Mouse (Mus musculus): ENCODE results near the gene Sost. TPM values are rescaled to one million over a fixed set of nuclear protein-coding genes. Genes with fewer than 3 reads are reported as not detected.

Sost gene
- polyA plus RNA-seq (2014; fragmentation: Illumina TruSeq; extraction: RNeasy Lipid Tissue Mini Kit (QIAGEN cat#74804)), result not detected

GRCm38 (mm10) chr11:101966965-101967614, at the start of gene Sost:
Gene Sost, minus strand, starts transcription at chr11:101967015.

DNA sequence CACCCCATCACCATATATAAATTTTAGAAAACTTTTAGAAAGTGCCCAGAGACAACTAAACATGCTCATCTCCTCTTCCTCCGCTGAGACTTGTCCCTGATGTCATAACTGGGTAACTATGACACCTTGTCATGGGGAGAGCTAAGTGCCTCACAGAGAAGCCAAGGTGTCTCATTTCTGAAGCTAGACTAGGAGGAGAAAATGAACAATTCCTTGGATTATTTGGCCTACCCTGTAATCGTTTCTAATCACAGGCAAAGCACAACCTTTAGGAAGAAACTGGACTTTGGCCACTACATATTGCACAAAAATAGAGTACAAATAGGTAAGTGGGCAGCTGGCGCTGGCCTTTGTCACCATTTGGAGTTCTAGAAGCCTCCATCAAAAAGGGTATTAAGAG, 20.1 kb upstream of the Sost start, which contains the start of gene Dusp3:
Gene Dusp3 (minus strand): TSS at position 101 of the 400 bp plus-strand sequence.

GRCm38 (mm10) chr11:101984054-101985025, 17.5 kb upstream of the Sost start, which contains the start of gene Cfap97d1:
Gene Cfap97d1, plus strand, starts transcription at chr11:101984279.

Other genes starting within 250 kb of the Sost start
- gene Dhx8, start 234.1 kb downstream of the Sost start, polyA plus RNA-seq (2014; fragmentation: Illumina TruSeq; extraction: RNeasy Lipid Tissue Mini Kit (QIAGEN cat#74804)), result 31.7 TPM
- gene Etv4, start 181.6 kb downstream of the Sost start, polyA plus RNA-seq (2014; fragmentation: Illumina TruSeq; extraction: RNeasy Lipid Tissue Mini Kit (QIAGEN cat#74804)), result not detected
- gene Meox1, start 72.6 kb downstream of the Sost start, polyA plus RNA-seq (2014; fragmentation: Illumina TruSeq; extraction: RNeasy Lipid Tissue Mini Kit (QIAGEN cat#74804)), result 2.3 TPM
- gene Cfap97d1, start 17.3 kb upstream of the Sost start, polyA plus RNA-seq (2014; fragmentation: Illumina TruSeq; extraction: RNeasy Lipid Tissue Mini Kit (QIAGEN cat#74804)), result not detected
- 22.0 TPM for gene Dusp3, start 20.0 kb upstream of the Sost start, polyA plus RNA-seq (2014; fragmentation: Illumina TruSeq; extraction: RNeasy Lipid Tissue Mini Kit (QIAGEN cat#74804))
- 1.6 TPM for gene Mpp3, start 61.4 kb upstream of the Sost start, polyA plus RNA-seq (2014; fragmentation: Illumina TruSeq; extraction: RNeasy Lipid Tissue Mini Kit (QIAGEN cat#74804))
- gene Cd300lg, start 74.5 kb upstream of the Sost start, polyA plus RNA-seq (2014; fragmentation: Illumina TruSeq; extraction: RNeasy Lipid Tissue Mini Kit (QIAGEN cat#74804)), result 5.4 TPM
- gene Mpp2, start 121.5 kb upstream of the Sost start, polyA plus RNA-seq (2014; fragmentation: Illumina TruSeq; extraction: RNeasy Lipid Tissue Mini Kit (QIAGEN cat#74804)), result 0.63 TPM
- gene Ppy, start 134.3 kb upstream of the Sost start, polyA plus RNA-seq (2014; fragmentation: Illumina TruSeq; extraction: RNeasy Lipid Tissue Mini Kit (QIAGEN cat#74804)), result not detected
- not detected for gene Pyy, start 140.8 kb upstream of the Sost start, polyA plus RNA-seq (2014; fragmentation: Illumina TruSeq; extraction: RNeasy Lipid Tissue Mini Kit (QIAGEN cat#74804))
- not detected for gene Nags, start 178.5 kb upstream of the Sost start, polyA plus RNA-seq (2014; fragmentation: Illumina TruSeq; extraction: RNeasy Lipid Tissue Mini Kit (QIAGEN cat#74804))
- gene Tmem101, start 189.4 kb upstream of the Sost start, polyA plus RNA-seq (2014; fragmentation: Illumina TruSeq; extraction: RNeasy Lipid Tissue Mini Kit (QIAGEN cat#74804)), result 6.0 TPM
- 73.6 TPM for gene Lsm12, start 218.3 kb upstream of the Sost start, polyA plus RNA-seq (2014; fragmentation: Illumina TruSeq; extraction: RNeasy Lipid Tissue Mini Kit (QIAGEN cat#74804))
- gene G6pc3, start 222.6 kb upstream of the Sost start, polyA plus RNA-seq (2014; fragmentation: Illumina TruSeq; extraction: RNeasy Lipid Tissue Mini Kit (QIAGEN cat#74804)), result 0.71 TPM